Mouse (Mus musculus) liver, embryonic 14.5 days (tissue): ENCODE data around the gene Trim9.

ENCODE experiments used
- CTCF ChIP-seq: IDR thresholded peaks from 2 replicates; pipeline ENCODE4 v1.5.1; 2016; ENCODE audit warnings: antibody characterized with exemption, low read depth, control low read depth
- EP300 ChIP-seq: IDR thresholded peaks from 2 replicates; pipeline ENCODE4 v1.6.1; 2016; ENCODE audit warnings: antibody characterized with exemption, low read depth

DNA sequence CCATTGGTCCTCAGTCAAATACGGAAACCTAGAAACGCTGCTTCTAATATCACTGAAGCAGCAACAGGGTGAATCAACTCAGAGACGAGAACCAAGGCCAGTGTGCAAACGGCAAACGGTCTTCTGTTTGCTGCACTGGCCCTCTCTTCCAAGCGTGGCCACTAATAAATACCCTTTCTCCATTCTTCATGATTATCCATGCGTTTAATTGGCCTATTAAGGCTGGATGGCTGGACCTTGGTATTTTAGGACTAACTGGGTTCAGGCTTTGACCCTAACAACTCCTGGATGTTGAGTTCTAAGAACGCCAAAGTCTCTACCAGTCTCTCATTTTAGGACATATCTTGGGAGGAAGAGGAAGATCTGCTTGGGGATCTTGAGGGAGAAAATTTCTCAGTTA is 7.5 kb upstream of the Trim9 start:
- TF ChIP-seq CTCF (no peak), EP300 (no peak)
